Mouse (Mus musculus) liver, embryonic 12.5 days (tissue): ENCODE results near the gene Saa3. TPM values are rescaled to one million over a fixed set of nuclear protein-coding genes. Genes with fewer than 3 reads are reported as not detected.
A peak's percentile ranks its signal among the peaks of the same experiment; 100 is the strongest.

Source experiments
- ATAC-seq: fragments of 200-750 bp; cut with Nextera tagmentation; 2 replicates; pipeline ENCODE4 v1.8.0; 2017; ENCODE audit warnings: moderate number of reproducible peaks, mild to moderate bottlenecking, moderate library complexity
- H3K27ac ChIP-seq: fragments of 300-500 bp; sonication (generic); 2 replicates; pipeline ENCODE4 v1.5.1; 2016; ENCODE audit warnings: mild to moderate bottlenecking
- H3K27me3 ChIP-seq: fragments of 300-500 bp; sonication (generic); replicated peaks from 2 replicates; pipeline ENCODE4 v1.6.1; 2016; ENCODE audit warnings: mild to moderate bottlenecking, moderate library complexity
- H3K36me3 ChIP-seq: fragments of 300-500 bp; sonication (generic); 2 replicates; pipeline ENCODE4 v1.6.1; 2016; ENCODE audit warnings: mild to moderate bottlenecking, moderate library complexity
- H3K4me1 ChIP-seq: fragments of 300-500 bp; sonication (generic); 2 replicates; pipeline ENCODE4 v1.6.1; 2016
- H3K4me2 ChIP-seq: fragments of 300-500 bp; sonication (generic); 2 replicates; pipeline ENCODE4 v1.6.1; 2016; ENCODE audit warnings: mild to moderate bottlenecking, moderate library complexity
- H3K4me3 ChIP-seq: fragments of 300-500 bp; sonication (generic); 2 replicates; pipeline ENCODE4 v1.5.1; 2016; ENCODE audit warnings: mild to moderate bottlenecking, moderate library complexity
- H3K9ac ChIP-seq: fragments of 300-500 bp; sonication (generic); 2 replicates; pipeline ENCODE4 v1.6.1; 2016; ENCODE audit warnings: mild to moderate bottlenecking, moderate library complexity
- H3K9me3 ChIP-seq: fragments of 300-500 bp; sonication (generic); replicated peaks from 2 replicates; pipeline ENCODE4 v1.6.1; 2016; ENCODE audit warnings: mild to moderate bottlenecking, moderate library complexity
- WGBS: fragments of 180-500 bp; shearing (Covaris S2); methylation state at CpG from one replicate; pipeline ENCODE4 v1.1.7; 2016; ENCODE audit not compliant: insufficient replicate concordance; 5-methylcytosine and 5-hydroxymethylcytosine counted together
- polyA plus RNA-seq: library from polyadenylated mRNA; unstranded; fragments of >200 nt; fragmentation: Nextera tagmentation; extraction: Ambion mirVana; gene quantifications from 2 replicates; pipeline ENCODE4 v1.2.1, GENCODE M21; 2016

Gene Saa3
- polyA plus RNA-seq, 1 experiment from 2014 or later, result 1.1 TPM

DNA sequence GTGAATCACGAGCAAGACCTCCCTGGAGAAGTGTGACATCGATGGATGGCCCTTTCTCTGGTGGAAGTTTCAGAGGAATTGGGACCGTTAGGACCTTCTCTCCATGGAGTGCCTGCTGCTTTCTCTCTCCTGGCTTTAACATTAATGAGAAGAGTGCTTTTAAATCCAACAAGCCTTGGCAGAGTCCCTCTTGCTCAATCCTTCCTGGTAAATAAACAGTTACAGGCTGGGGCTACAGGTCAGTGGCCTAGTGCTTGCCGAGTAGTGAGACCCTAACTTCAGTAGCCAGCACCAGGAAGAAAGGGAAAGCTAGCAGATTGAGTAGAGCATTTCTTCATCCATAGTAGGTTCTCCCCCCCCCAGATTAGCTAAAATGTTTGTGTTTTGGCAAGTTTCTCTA is 17.0 kb upstream of the Saa3 start, which contains the start of gene Saa4:
TSS of gene Saa4 (minus strand) at position 146 of the 400 bp plus-strand sequence.
- Histone ChIP-seq H3K4me3 (no peak within 1 kb of the TSS), H3K27me3 (no peaks in the 10 kb centered on the region), H3K4me2 (no peak within 1 kb of the TSS), H3K36me3 (no peaks in the 10 kb centered on the region), H3K9me3 (no peaks in the 10 kb centered on the region), H3K27ac (no peak within 1 kb of the TSS), H3K9ac (no peak within 1 kb of the TSS), H3K4me1 (no peaks in the 10 kb centered on the region)
- WGBS, result 63% methylated on average over 4 of the region's 4 CpGs
- no peak for ATAC-seq

DNA sequence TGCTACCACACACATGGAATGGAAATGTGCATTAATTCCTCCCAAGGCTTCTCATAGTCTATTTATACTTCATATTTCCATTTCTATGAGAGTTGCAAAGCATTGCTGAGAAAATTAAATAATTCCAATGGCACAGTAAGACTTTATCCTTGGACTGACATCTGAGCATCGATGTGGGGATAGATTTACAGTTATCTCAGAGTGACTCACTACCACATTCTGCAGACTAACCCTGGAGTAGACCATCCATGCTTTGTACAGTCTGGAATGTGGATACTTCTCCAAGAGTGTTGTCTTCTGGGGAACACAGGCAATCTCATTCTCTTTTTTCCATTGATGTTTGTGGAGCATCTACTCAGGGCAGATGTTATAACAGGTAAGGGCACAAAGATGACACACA is 12.1 kb upstream of the Saa3 start:
- ATAC-seq, result no peak
- 0 out of 2 replicates have a peak, but pooled peaks cover 11% of the 10 kb centered on the region for H3K27me3 ChIP-seq
- H3K9me3 ChIP-seq, result no peaks in the 10 kb centered on the region
- WGBS, result 70% methylated on average over 1 of the region's 1 CpGs
- no peak overlapping the region for H3K4me3 ChIP-seq
- H3K9ac ChIP-seq, result no peak overlapping the region
- no peaks in the 10 kb centered on the region for H3K4me1 ChIP-seq
- H3K4me2 ChIP-seq, result no peak overlapping the region
- H3K27ac ChIP-seq, result no peak overlapping the region
- no peaks in the 10 kb centered on the region for H3K36me3 ChIP-seq

DNA sequence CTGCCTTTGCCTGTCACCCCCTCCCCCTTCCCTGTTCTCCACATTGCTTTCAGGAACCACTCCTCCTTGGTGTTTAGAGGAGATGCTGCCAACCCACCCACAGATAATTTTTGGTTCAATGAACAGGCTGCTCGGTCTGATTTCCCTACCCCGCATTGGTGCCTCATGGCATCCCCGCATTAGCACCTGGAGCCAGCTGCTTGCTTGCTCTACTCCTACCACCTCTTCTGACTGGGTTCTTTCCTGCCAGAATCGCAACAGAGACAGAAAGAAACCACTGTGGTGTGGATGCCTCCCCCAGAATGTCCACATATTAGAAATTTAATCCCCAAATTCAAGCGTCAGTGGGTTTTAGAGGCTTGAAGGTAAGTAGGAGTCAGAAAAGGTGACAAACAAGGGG is 8.9 kb upstream of the Saa3 start:
- 58% methylated on average over 5 of the region's 5 CpGs for WGBS
- H3K36me3 ChIP-seq, result no peaks in the 10 kb centered on the region
- peaks cover 10% of the 10 kb centered on the region; the same call in 1 of the 2 replicates for H3K4me1 ChIP-seq
- H3K9ac ChIP-seq, result no peak overlapping the region
- no peak; the same call in 1 of the 2 replicates for ATAC-seq
- H3K9me3 ChIP-seq, result no peaks in the 10 kb centered on the region
- H3K27me3 ChIP-seq, result peaks cover 20% of the 10 kb centered on the region
- H3K27ac ChIP-seq, result no peak overlapping the region
- H3K4me3 ChIP-seq, result no peak overlapping the region
- no peak overlapping the region for H3K4me2 ChIP-seq

DNA sequence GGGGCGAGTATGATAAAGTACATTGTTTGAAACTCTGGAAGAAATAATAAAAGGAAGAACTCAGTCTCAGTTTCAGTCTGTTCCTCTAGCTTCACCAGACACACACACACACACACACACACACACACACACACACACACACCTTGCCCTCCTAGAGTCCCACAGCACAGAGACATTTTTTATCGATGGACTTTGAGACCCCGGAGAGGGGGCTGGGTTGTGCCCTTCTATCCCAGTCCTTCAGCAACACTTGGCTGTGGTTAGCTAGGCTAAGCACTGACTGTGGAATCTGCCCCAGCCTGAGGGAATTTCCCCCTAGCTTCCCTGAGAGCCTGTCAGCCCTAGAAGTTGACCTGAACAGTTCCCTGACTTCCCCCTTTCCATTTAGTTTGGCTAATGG is 8.3 kb upstream of the Saa3 start:
- Histone ChIP-seq H3K9ac (no peak overlapping the region), H3K9me3 (no peaks in the 10 kb centered on the region), H3K27ac (0 out of 2 replicates have a peak overlapping the region, but pooled peaks have one; percentile 2), H3K4me2 (no peak overlapping the region), H3K27me3 (peaks cover 20% of the 10 kb centered on the region), H3K4me1 (peaks cover 10% of the 10 kb centered on the region; the same call in 1 of the 2 replicates), H3K4me3 (no peak overlapping the region), H3K36me3 (no peaks in the 10 kb centered on the region)
- 67% methylated on average over 3 of the region's 3 CpGs for WGBS
- ATAC-seq, result peak; percentile 57; the same call in 1 of the 2 replicates

DNA sequence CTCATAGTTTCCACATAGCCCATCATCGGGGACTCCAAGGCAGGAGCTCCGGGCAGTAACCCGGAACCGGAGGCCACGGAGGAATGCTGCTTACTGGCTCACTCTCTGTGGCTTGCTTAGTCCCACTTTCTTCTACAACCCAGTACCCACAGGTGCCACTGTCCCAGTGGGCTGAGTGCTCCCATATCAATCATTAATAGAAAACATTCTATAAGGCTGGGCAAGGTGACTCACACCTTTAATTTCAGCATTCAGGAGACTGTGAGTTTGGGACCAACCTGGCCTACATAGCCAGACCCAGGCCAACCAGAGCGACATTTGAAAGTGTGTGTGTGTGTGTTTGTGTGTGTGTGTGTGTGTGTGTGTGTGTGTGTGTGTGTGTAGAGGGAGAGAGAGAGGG is 7.9 kb upstream of the Saa3 start:
- no peak overlapping the region for H3K4me2 ChIP-seq
- H3K27me3 ChIP-seq, result peaks cover 22% of the 10 kb centered on the region
- no peak overlapping the region for H3K27ac ChIP-seq
- peaks cover 10% of the 10 kb centered on the region; the same call in 1 of the 2 replicates for H3K4me1 ChIP-seq
- no peak overlapping the region for H3K9ac ChIP-seq
- H3K9me3 ChIP-seq, result no peaks in the 10 kb centered on the region
- ATAC-seq, result no peak
- WGBS, result 87% methylated on average over 6 of the region's 6 CpGs
- H3K36me3 ChIP-seq, result no peaks in the 10 kb centered on the region
- no peak overlapping the region for H3K4me3 ChIP-seq

DNA sequence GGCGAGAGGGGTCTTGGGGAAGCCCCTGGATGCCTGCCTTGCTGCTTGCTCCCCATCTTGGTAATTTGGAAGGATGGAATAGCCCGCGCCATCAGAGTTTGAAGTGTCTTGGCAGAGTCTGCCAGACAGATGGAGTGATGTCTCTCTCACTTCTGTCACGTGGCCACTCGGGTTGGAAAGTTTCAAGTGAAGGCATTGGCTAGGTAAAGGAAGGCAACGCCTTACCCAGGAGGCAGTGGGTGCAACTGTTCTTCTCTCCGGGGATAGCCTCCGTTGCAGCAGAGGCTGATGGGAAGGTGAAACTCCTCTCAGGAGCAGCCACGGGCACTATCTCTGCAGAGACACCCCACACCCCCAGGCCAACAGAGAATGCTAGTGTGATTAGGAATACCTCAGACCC is 5.0 kb upstream of the Saa3 start:
- ATAC-seq, result no peak
- Histone ChIP-seq H3K9me3 (no peaks in the 10 kb centered on the region), H3K27me3 (peaks cover 23% of the 10 kb centered on the region), H3K4me1 (peaks cover 10% of the 10 kb centered on the region; the same call in 1 of the 2 replicates), H3K4me3 (no peak overlapping the region), H3K9ac (no peak overlapping the region), H3K36me3 (no peaks in the 10 kb centered on the region), H3K27ac (peak overlapping the region; percentile 42; the same call in 1 of the 2 replicates), H3K4me2 (no peak overlapping the region)
- WGBS, result 58% methylated on average over 9 of the region's 9 CpGs

DNA sequence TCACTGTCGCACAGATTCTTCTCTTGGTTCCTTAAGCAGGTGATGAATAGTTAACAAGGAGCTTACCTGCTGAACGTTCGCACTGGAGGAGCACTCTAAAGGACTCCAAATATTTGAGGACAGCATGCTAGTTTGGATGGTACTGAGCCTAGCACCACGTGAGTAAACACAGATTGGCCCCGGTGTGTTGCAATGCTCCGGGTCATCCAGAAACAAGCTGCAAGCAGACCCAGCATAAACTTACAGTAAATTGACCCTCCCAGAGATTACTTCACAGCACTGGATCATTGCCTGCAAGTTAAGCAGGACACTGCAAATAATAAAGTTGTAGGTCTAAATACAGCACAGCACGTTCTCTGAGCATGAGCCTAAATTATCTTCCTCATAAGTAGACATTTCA is 4.0 kb upstream of the Saa3 start:
- H3K4me1 ChIP-seq, result peaks cover 10% of the 10 kb centered on the region; the same call in 1 of the 2 replicates
- H3K4me3 ChIP-seq, result no peak overlapping the region
- 61% methylated on average over 7 of the region's 7 CpGs for WGBS
- H3K4me2 ChIP-seq, result no peak overlapping the region
- peak; percentile 70 for ATAC-seq
- H3K27me3 ChIP-seq, result peaks cover 23% of the 10 kb centered on the region
- H3K9me3 ChIP-seq, result no peaks in the 10 kb centered on the region
- H3K36me3 ChIP-seq, result no peaks in the 10 kb centered on the region
- H3K27ac ChIP-seq, result peak overlapping the region; percentile 42; the same call in 1 of the 2 replicates
- H3K9ac ChIP-seq, result no peak overlapping the region

DNA sequence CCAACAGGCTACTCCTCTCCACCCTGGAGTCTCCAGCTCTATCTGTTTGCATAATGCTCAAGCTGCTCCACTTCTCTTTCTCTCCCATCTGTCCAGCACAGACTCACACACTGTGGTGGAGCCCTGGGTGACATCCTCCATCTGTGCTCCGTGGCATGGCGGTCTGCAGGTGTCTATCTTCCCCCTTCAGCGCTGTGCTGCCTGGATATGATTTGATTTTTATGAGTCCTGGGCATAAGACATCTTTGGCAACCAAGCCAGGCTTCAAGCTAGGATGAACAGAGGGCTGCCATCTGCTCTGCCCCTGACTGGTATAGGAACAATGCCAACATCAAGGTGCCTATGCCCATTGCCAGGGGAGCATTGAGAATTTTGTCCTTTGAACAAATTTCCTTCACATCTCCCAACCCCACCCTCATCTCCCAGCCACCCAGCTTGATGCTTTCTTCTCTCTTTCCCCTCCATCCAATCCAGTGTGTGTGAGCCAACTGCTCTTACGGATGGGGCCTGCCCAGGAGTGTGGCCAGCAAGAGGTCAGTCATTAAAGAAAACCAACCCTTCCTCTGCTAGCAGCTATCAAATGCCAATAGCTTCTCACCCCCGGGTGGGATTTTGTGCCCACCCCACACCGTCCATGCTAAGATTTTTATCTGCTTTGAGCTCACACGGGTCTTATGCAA is 3.2 kb upstream of the Saa3 start:
- no peak overlapping the region for H3K27ac ChIP-seq
- H3K4me1 ChIP-seq, result peaks cover 10% of the 10 kb centered on the region; the same call in 1 of the 2 replicates
- WGBS, result 65% methylated on average over 7 of the region's 7 CpGs
- H3K36me3 ChIP-seq, result no peaks in the 10 kb centered on the region
- H3K4me2 ChIP-seq, result no peak overlapping the region
- no peak overlapping the region for H3K9ac ChIP-seq
- no peaks in the 10 kb centered on the region for H3K9me3 ChIP-seq
- H3K4me3 ChIP-seq, result no peak overlapping the region
- peaks cover 23% of the 10 kb centered on the region for H3K27me3 ChIP-seq
- ATAC-seq, result 0 out of 2 replicates have a peak, but pooled peaks have one; percentile 4

DNA sequence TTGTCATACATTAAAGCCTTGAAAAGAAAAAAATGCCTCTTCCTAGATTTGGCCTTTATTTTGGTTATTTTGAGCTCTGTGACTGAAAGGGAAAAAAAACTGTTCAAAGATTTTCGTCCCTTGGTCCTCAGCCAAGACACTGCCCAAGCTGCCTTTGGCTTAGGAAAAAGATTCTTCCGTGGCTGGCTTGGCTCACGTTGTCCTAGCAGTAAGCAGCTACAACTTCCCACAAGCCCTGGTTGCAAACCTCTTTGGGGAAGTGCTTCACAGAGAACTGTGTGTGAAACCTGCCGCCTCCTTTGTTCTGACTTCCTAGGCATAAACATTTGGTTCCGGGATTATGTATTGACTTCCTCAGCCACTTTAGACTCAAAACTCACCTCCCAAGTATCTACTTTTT is 1.4 kb upstream of the Saa3 start:
- peaks cover 10% of the 10 kb centered on the region; the same call in 1 of the 2 replicates for H3K4me1 ChIP-seq
- H3K4me3 ChIP-seq, result no peak overlapping the region
- 25% methylated on average over 5 of the region's 5 CpGs for WGBS
- no peak overlapping the region for H3K4me2 ChIP-seq
- H3K27me3 ChIP-seq, result peaks cover 17% of the 10 kb centered on the region
- no peak overlapping the region for H3K9ac ChIP-seq
- no peak overlapping the region for H3K27ac ChIP-seq
- ATAC-seq, result no peak
- no peaks in the 10 kb centered on the region for H3K9me3 ChIP-seq
- no peaks in the 10 kb centered on the region for H3K36me3 ChIP-seq

DNA sequence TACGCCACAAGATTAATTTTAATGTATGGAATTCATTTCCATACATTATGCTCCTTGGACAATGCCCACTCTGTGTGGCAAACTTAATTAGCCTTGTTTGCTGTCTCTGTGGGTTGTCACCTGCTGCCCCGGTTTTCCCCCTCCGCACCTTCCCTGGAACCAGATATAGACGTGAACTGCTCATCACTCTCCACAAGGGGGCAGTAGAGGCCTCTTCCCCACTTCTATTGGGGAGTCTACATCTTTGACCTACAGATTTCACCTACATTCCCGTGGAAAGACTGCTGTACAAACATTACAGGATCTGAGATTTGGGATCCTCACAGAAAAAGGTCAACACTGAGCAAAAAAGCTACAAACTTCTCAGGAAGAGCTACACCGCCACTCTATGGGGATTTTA is 982 bp downstream of the Saa3 start:
- no peaks in the 10 kb centered on the region for H3K36me3 ChIP-seq
- H3K9ac ChIP-seq, result no peak overlapping the region
- H3K4me1 ChIP-seq, result peaks cover 9% of the 10 kb centered on the region
- H3K27ac ChIP-seq, result no peak overlapping the region
- H3K9me3 ChIP-seq, result no peaks in the 10 kb centered on the region
- 22% methylated on average over 6 of the region's 6 CpGs for WGBS
- no peak for ATAC-seq
- no peak overlapping the region for H3K4me2 ChIP-seq
- H3K4me3 ChIP-seq, result no peak overlapping the region
- H3K27me3 ChIP-seq, result peaks cover 9% of the 10 kb centered on the region; the same call in 1 of the 2 replicates

DNA sequence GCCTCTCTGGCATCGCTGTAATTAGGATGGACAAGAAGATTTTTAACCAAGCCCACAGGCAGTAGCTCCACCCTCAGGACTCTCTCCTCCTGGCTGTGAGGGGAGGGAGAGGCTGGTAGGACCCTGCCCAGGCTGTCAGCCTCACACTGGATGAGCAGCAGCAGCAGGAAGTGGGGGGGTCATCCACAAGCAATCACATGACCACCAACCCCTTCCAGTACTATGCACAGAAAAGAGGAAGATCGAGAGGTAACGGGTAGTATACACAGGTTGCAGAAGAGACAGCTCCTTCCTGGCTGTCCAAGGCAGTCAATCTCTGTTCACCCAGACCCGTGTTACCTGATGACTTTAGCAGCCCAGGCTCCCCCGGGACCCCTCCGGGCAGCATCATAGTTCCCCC is 3.2 kb downstream of the Saa3 start:
- H3K9ac ChIP-seq, result no peak overlapping the region
- 23% methylated on average over 6 of the region's 6 CpGs for WGBS
- H3K27ac ChIP-seq, result no peak overlapping the region
- H3K4me2 ChIP-seq, result no peak overlapping the region
- H3K4me3 ChIP-seq, result no peak overlapping the region
- H3K27me3 ChIP-seq, result no peaks in the 10 kb centered on the region
- H3K36me3 ChIP-seq, result peaks cover 17% of the 10 kb centered on the region
- peaks cover 15% of the 10 kb centered on the region for H3K4me1 ChIP-seq
- ATAC-seq, result no peak
- no peaks in the 10 kb centered on the region for H3K9me3 ChIP-seq

DNA sequence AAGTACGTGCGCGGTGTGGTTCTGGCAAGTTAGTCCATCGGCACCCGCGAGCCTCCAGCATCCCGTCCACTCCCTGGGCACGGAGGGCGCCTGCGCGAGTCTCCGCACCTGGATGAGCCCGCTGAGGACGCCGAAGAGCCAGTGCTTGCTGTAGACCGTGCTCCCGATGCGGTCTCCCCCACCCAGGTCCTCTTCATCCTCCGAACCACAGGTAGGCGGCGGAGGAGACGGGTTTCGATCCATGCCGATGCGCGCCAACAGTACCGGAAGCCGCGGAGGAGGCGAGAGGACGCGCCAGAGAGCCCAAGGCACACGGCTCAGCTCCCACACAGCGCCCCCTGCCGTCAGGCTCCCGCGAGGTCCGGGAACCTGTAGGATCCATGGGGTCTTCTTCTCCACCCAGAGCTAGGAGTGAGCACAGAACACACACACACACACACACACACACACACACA is 5.1 kb downstream of the Saa3 start, which contains the start of gene Saal1:
TSS of gene Saal1 (minus strand) at position 291 of the 455 bp plus-strand sequence.
- no peaks in the 10 kb centered on the region for H3K9me3 ChIP-seq
- peak; percentile 91 for ATAC-seq
- H3K27ac ChIP-seq, result peak within 1 kb of the TSS; percentile 79
- H3K9ac ChIP-seq, result peak within 1 kb of the TSS; percentile 83
- under 1% methylated on average over 38 of the region's 38 CpGs for WGBS
- no peaks in the 10 kb centered on the region for H3K27me3 ChIP-seq
- peak within 1 kb of the TSS; percentile 69 for H3K4me2 ChIP-seq
- H3K4me1 ChIP-seq, result peaks cover 19% of the 10 kb centered on the region
- H3K4me3 ChIP-seq, result peak within 1 kb of the TSS; percentile 90
- H3K36me3 ChIP-seq, result peaks cover 35% of the 10 kb centered on the region
